Mouse (Mus musculus): ENCODE results near the gene Polrmt. TPM values are rescaled to one million over a fixed set of nuclear protein-coding genes. Genes with fewer than 3 reads are reported as not detected.

Polrmt gene
- total and polyA plus RNA-seq, 2 experiments from 2014 or later: 26.3 to 56.2 TPM

- Histone ChIP-seq H3K4me2 (ENCODE audit: low read depth, low read length) (no peak overlapping the region), H3K27ac (ENCODE audit: low read depth) (no peak overlapping the region), H3K36me3 (replicated peaks; ENCODE audit: control insufficient read depth, insufficient read depth, low read length) (no peaks in the 10 kb centered on the region), H3K4me3 (ENCODE audit: low read depth, low read length) (no peak overlapping the region), H3K27me3 (ENCODE audit: control insufficient read depth, insufficient read depth, low read length) (peaks cover 36% of the 10 kb centered on the region), H3K9ac (replicated peaks; ENCODE audit: low read depth, low read length) (no peak overlapping the region), H3K9me3 (replicated peaks; ENCODE audit: control insufficient read depth, low read length) (no peaks in the 10 kb centered on the region), H3K4me1 (ENCODE audit: control insufficient read depth, insufficient read depth) (peaks cover 24% of the 10 kb centered on the region; the same call in 1 of the 2 replicates)
- TF ChIP-seq CTCF (IDR thresholded peaks at IDR 0.05; ENCODE audit: low read depth) (no peak), EP300 (IDR thresholded peaks at IDR 0.05; ENCODE audit: low read depth) (no peak)
- no peak for DNase-seq (ENCODE audit: low spot score)
- 46% methylated on average over 5 of the region's 5 CpGs for WGBS
- ATAC-seq (ENCODE audit: insufficient read depth, low read depth): no peak
These were observed 25.3 kb downstream of the Polrmt start for GRCm38 (mm10) chr10:79721089-79721488.

DNA sequence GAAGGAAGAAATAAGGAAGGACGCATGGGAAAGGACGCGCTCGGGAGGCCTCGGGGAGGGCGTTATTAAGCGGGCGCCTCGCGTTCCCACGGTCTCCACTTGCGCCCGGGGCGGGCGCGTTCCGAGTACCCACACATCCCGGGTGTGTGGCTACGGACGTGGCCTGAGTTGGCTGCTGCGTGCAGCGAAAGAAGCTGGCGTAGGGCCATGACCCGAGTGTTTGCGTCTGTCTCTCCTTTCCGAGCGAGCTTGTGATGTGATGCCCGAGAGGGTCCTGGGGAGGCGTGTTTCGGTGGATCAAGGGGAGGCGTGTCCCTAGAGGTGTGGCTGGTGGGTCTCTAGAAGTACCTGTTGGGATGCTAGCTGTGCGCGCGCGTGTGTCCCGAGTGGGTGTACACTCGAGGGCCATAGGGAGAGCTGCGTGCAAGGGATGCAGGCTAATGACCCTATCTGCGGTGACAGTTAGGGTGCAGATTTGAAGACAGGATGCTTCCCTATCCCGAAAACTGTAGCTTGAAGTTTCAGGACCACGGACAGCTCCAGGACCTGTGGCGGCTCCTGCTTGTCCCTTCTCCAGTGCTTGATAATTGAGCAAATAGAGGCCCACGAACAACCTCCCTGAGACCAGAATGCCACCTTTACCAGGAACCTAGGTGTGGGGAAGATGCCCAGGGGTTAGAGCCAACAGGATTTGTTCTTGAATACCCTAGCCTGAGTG, 28.6 kb downstream of the Polrmt start:
- 5% methylated on average over 43 of the region's 43 CpGs for WGBS
- H3K9ac ChIP-seq (replicated peaks; ENCODE audit: low read depth, low read length): no peak overlapping the region
- H3K4me3 ChIP-seq (ENCODE audit: low read depth, low read length): peak overlapping the region; percentile 69; the same call in 1 of the 2 replicates
- H3K9me3 ChIP-seq (replicated peaks; ENCODE audit: control insufficient read depth, low read length): no peaks in the 10 kb centered on the region
- TF ChIP-seq EP300 (IDR thresholded peaks at IDR 0.05; ENCODE audit: low read depth) (no peak), CTCF (IDR thresholded peaks at IDR 0.05; ENCODE audit: low read depth) (no peak)
- peak; percentile 25; the same call in 1 of the 2 replicates for ATAC-seq (ENCODE audit: insufficient read depth, low read depth)
- peak; percentile 56 for DNase-seq (ENCODE audit: low spot score)
- H3K27me3 ChIP-seq (ENCODE audit: control insufficient read depth, insufficient read depth, low read length): peaks cover 52% of the 10 kb centered on the region
- peaks cover 13% of the 10 kb centered on the region; the same call in 1 of the 2 replicates for H3K4me1 ChIP-seq (ENCODE audit: control insufficient read depth, insufficient read depth)
- H3K4me2 ChIP-seq (ENCODE audit: low read depth, low read length): peak overlapping the region; percentile 95
- H3K36me3 ChIP-seq (replicated peaks; ENCODE audit: control insufficient read depth, insufficient read depth, low read length): no peaks in the 10 kb centered on the region
- H3K27ac ChIP-seq (ENCODE audit: low read depth): no peak overlapping the region

GRCm38 (mm10) chr10:79716988-79717355, 29.4 kb downstream of the Polrmt start:
- ATAC-seq (ENCODE audit: insufficient read depth, low read depth) (no peak), DNase-seq (ENCODE audit: low spot score) (no peak)
- Histone ChIP-seq H3K4me1 (ENCODE audit: control insufficient read depth, insufficient read depth) (peaks cover 13% of the 10 kb centered on the region; the same call in 1 of the 2 replicates), H3K36me3 (replicated peaks; ENCODE audit: control insufficient read depth, insufficient read depth, low read length) (peaks cover 2% of the 10 kb centered on the region; the same call in 1 of the 2 replicates), H3K27ac (ENCODE audit: low read depth) (no peak overlapping the region), H3K4me2 (ENCODE audit: low read depth, low read length) (peak overlapping the region; percentile 95), H3K9me3 (replicated peaks; ENCODE audit: control insufficient read depth, low read length) (no peaks in the 10 kb centered on the region), H3K9ac (replicated peaks; ENCODE audit: low read depth, low read length) (no peak overlapping the region), H3K27me3 (ENCODE audit: control insufficient read depth, insufficient read depth, low read length) (peaks cover 52% of the 10 kb centered on the region), H3K4me3 (ENCODE audit: low read depth, low read length) (peak overlapping the region; percentile 69)
- WGBS: under 1% methylated on average over 41 of the region's 44 CpGs
- TF ChIP-seq CTCF (IDR thresholded peaks at IDR 0.05; ENCODE audit: low read depth) (no peak), EP300 (IDR thresholded peaks at IDR 0.05; ENCODE audit: low read depth) (no peak)

DNA sequence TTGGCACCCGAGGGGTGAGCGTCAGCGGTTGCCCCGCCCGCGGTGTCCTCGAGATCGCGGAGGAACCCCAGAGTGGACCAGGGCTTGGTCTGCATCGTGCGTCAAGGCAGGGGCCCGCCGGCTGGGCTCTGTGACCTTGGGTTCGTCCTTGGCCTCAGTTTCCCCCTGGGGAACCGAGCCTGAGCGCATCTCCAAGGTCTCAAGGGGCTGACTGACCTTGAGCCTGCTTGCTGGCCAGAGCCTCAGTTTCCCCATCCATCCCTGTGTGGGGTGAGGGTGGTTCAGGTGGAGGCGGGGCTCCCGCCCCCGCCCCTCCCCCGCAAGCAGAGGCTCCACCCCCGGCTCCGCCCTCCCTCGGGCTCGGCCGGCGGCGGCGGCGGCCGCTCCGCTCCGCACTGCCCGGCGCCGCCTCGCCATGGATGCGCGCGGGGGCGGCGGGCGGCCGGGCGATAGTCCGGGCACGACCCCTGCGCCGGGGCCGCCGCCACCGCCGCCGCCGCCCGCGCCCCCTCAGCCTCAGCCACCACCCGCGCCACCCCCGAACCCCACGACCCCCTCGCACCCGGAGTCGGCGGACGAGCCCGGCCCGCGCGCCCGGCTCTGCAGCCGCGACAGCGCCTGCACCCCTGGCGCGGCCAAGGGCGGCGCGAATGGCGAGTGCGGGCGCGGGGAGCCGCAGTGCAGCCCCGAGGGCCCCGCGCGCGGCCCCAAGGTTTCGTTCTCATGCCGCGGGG, 30.0 kb downstream of the Polrmt start, which contains the start of gene Hcn2:
TSS of gene Hcn2 (plus strand) at position 381 of the 734 bp plus-strand sequence.
- WGBS: 1% methylated on average over 36 of the region's 91 CpGs
- Histone ChIP-seq H3K4me2 (ENCODE audit: low read depth, low read length) (peak within 1 kb of the TSS; percentile 95), H3K9me3 (replicated peaks; ENCODE audit: control insufficient read depth, low read length) (no peaks in the 10 kb centered on the region), H3K4me3 (ENCODE audit: low read depth, low read length) (peak within 1 kb of the TSS; percentile 69), H3K27me3 (ENCODE audit: control insufficient read depth, insufficient read depth, low read length) (peaks cover 52% of the 10 kb centered on the region), H3K4me1 (ENCODE audit: control insufficient read depth, insufficient read depth) (peaks cover 13% of the 10 kb centered on the region; the same call in 1 of the 2 replicates), H3K27ac (ENCODE audit: low read depth) (no peak within 1 kb of the TSS), H3K36me3 (replicated peaks; ENCODE audit: control insufficient read depth, insufficient read depth, low read length) (peaks cover 7% of the 10 kb centered on the region), H3K9ac (replicated peaks; ENCODE audit: low read depth, low read length) (no peak within 1 kb of the TSS)
- TF ChIP-seq CTCF (IDR thresholded peaks at IDR 0.05; ENCODE audit: low read depth) (no peak), EP300 (IDR thresholded peaks at IDR 0.05; ENCODE audit: low read depth) (no peak)
- DNase-seq (ENCODE audit: low spot score) (no peak), ATAC-seq (ENCODE audit: insufficient read depth, low read depth) (peak; percentile 15; the same call in 1 of the 2 replicates)

DNA sequence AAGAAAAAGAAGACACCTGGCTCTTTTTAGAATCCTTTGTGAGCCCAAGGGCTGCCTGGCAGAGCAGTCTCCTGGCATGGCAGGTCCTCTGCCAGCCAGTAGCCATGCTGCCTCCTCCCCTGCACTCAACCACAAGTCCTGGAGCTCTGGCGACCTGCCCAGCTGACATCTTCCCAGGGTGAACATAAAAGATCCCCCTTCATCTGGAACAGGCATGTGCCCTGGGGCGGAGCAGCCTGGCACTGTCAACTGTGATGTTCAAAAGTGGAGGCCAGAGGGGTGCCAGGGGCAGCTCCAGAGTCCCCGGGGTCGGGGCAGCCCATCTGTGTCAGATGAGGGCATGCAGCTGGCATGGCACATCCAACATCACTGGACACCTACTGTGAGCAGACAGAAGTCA, 31.4 kb downstream of the Polrmt start:
- no peak overlapping the region for H3K9ac ChIP-seq (replicated peaks; ENCODE audit: low read depth, low read length)
- H3K36me3 ChIP-seq (replicated peaks; ENCODE audit: control insufficient read depth, insufficient read depth, low read length): peaks cover 21% of the 10 kb centered on the region
- no peak overlapping the region for H3K27ac ChIP-seq (ENCODE audit: low read depth)
- TF ChIP-seq EP300 (IDR thresholded peaks at IDR 0.05; ENCODE audit: low read depth) (no peak), CTCF (IDR thresholded peaks at IDR 0.05; ENCODE audit: low read depth) (no peak)
- DNase-seq (ENCODE audit: low spot score) (no peak), ATAC-seq (ENCODE audit: insufficient read depth, low read depth) (no peak)
- peaks cover 14% of the 10 kb centered on the region for H3K4me1 ChIP-seq (ENCODE audit: control insufficient read depth, insufficient read depth)
- H3K4me2 ChIP-seq (ENCODE audit: low read depth, low read length): no peak overlapping the region
- no peaks in the 10 kb centered on the region for H3K9me3 ChIP-seq (replicated peaks; ENCODE audit: control insufficient read depth, low read length)
- no peak overlapping the region for H3K4me3 ChIP-seq (ENCODE audit: low read depth, low read length)
- peaks cover 48% of the 10 kb centered on the region for H3K27me3 ChIP-seq (ENCODE audit: control insufficient read depth, insufficient read depth, low read length)
- 54% methylated on average over 4 of the region's 4 CpGs for WGBS
